24 mouse cellular contexts compared by ENCODE assay signal in the genomic region with DNA sequence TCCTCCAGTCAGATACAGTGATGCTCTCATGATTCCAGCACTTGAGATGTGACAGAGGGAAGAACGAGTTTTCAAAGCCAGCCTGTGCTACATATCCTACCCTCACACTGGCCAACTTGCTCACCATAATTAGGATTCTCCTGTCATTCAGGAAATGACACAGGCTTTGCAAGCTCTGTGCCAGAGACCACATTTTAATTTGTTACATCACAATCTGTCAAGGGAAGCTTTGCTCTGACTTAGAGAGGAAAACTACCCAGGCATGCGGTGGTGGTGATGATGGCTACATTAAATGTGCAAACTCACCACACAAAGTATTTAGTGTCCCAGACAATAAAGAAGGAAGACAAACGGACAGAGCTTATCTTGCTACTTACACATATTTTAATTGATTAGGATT. TPM values are rescaled to one million over a fixed set of nuclear protein-coding genes. Genes with fewer than 3 reads are reported as not detected.
"Had no signal": no experiment of that assay in that cellular context is flagged by ENCODE, and none has a peak within 500 bp of the region (broad histone marks: within the 10 kb centered on the region; RNA-seq: fewer than 3 reads in every experiment).

No protein-coding gene starts in this region.

- H3K9me3 ChIP-seq: lung, embryonic 15.5 days; midbrain, embryonic 12.5 days; midbrain, embryonic 15.5 days; neural tube, embryonic 15.5 days had no signal

- H3K36me3 ChIP-seq: lung, embryonic 15.5 days; midbrain, embryonic 15.5 days had no signal

- H3K4me3 ChIP-seq: layer of hippocampus, adult 2 months; lung, embryonic 15.5 days; midbrain, embryonic 12.5 days; midbrain, embryonic 15.5 days; neural tube, embryonic 12.5 days; neural tube, embryonic 15.5 days had no signal

- H3K9ac ChIP-seq: liver, embryonic 14.5 days; liver, postnatal 0 days; lung, embryonic 15.5 days; midbrain, embryonic 12.5 days; midbrain, embryonic 15.5 days; neural tube, embryonic 12.5 days; neural tube, embryonic 15.5 days had no signal

- H3K27ac ChIP-seq: kidney, postnatal 0 days; layer of hippocampus, adult 2 months; liver, embryonic 14.5 days; lung, embryonic 15.5 days; midbrain, embryonic 12.5 days; midbrain, embryonic 15.5 days; neural tube, embryonic 12.5 days; neural tube, embryonic 15.5 days had no signal

- H3K27me3 ChIP-seq: lung, embryonic 15.5 days; midbrain, embryonic 12.5 days; midbrain, embryonic 15.5 days; neural tube, embryonic 12.5 days; neural tube, embryonic 15.5 days had no signal

- ATAC-seq: liver, postnatal 0 days; midbrain, embryonic 15.5 days had no signal

- H3K4me1 ChIP-seq: lung, embryonic 15.5 days; midbrain, embryonic 12.5 days; midbrain, embryonic 15.5 days; neural tube, embryonic 12.5 days; neural tube, embryonic 15.5 days had no signal

- DNase-seq: kidney, postnatal 25 days; layer of hippocampus, adult 9-11 months; liver, postnatal 0 days; lung, postnatal 10 days; retina, postnatal 1 day; right cerebral cortex, postnatal 25 days; spleen, adult 18-20 months; thymus, adult 18-20 months; thymus, postnatal 36 days had no signal

RNA-seq across cellular contexts. Expression of gene Gm1123, which starts 45.8 kb away (rescaled TPM):
- total RNA-seq: left cerebral cortex, adult 18-20 months; left cerebral cortex, postnatal 36 days; liver, adult 2 months had no signal
- polyA plus RNA-seq: kidney, embryonic 14.5 days; limb, embryonic 11.5 days; liver, adult 2 months; liver, postnatal 0 days; lung, embryonic 15.5 days; midbrain, embryonic 12.5 days; neural tube, embryonic 12.5 days; neural tube, embryonic 15.5 days; testis, adult 2 months; urinary bladder, adult 2 months had no signal
